Comparison of ENCODE assay signal across 7 mouse cellular contexts in genomic region chr13:53471926-53472613, GRCm38 (mm10). TPM values are rescaled to one million over a fixed set of nuclear protein-coding genes. Genes with fewer than 3 reads are reported as not detected.
DNase-seq lines count a peak whose midpoint lies in the region; ATAC-seq lines count a peak whose summit lies in the region.

No protein-coding gene starts in this region.

- no peaks in the 10 kb centered on the region for H3K9me3 ChIP-seq in lung, embryonic 16.5 days (ENCODE audit: control insufficient read depth, low read length)
- H3K9me3 ChIP-seq in forebrain, embryonic 14.5 days (replicated peaks; ENCODE audit: control insufficient read depth, low read length): no peaks in the 10 kb centered on the region
- H3K9me3 ChIP-seq in limb, embryonic 11.5 days (ENCODE audit: control insufficient read depth, low read length): no peaks in the 10 kb centered on the region
- no peaks in the 10 kb centered on the region for H3K9me3 ChIP-seq in stomach, embryonic 14.5 days (ENCODE audit: control insufficient read depth, low read depth, low read length)

- H3K36me3 ChIP-seq in lung, embryonic 16.5 days (ENCODE audit: control insufficient read depth, insufficient read depth, low read length): no peaks in the 10 kb centered on the region
- H3K36me3 ChIP-seq in forebrain, embryonic 14.5 days (ENCODE audit: control insufficient read depth, insufficient read depth, low read length): no peaks in the 10 kb centered on the region
- H3K36me3 ChIP-seq in limb, embryonic 11.5 days (ENCODE audit: control insufficient read depth, insufficient read depth, low read length): no peaks in the 10 kb centered on the region
- no peaks in the 10 kb centered on the region for H3K36me3 ChIP-seq in stomach, embryonic 14.5 days (ENCODE audit: control insufficient read depth, insufficient read depth, low read length)

- WGBS in lung, embryonic 16.5 days: 1% methylated on average over 49 of the region's 50 CpGs
- 1% methylated on average over 50 of the region's 50 CpGs for WGBS in forebrain, embryonic 14.5 days
- WGBS in limb, embryonic 11.5 days: 1% methylated on average over 50 of the region's 50 CpGs
- under 1% methylated on average over 50 of the region's 50 CpGs for WGBS in stomach, embryonic 14.5 days

- peak overlapping the region; percentile 58 for H3K4me3 ChIP-seq in lung, embryonic 16.5 days (ENCODE audit: low read length)
- H3K4me3 ChIP-seq in forebrain, embryonic 14.5 days (ENCODE audit: low read depth, low read length): peak overlapping the region; percentile 37
- peak overlapping the region; percentile 70 for H3K4me3 ChIP-seq in limb, embryonic 11.5 days (ENCODE audit: low read depth, low read length)
- peak overlapping the region; percentile 51 for H3K4me3 ChIP-seq in stomach, embryonic 14.5 days (ENCODE audit: low read depth, low read length)

- ATAC-seq in lung, embryonic 16.5 days (ENCODE audit: low read depth): peak; percentile 44
- ATAC-seq in forebrain, embryonic 14.5 days: no peak; the same call in 1 of the 2 replicates
- ATAC-seq in limb, embryonic 11.5 days (ENCODE audit: insufficient number of reproducible peaks, low FRiP score, low TSS enrichment, low read depth): 0 out of 2 replicates have a peak, but pooled peaks have one; percentile 13
- ATAC-seq in stomach, embryonic 14.5 days (ENCODE audit: insufficient number of reproducible peaks, insufficient read depth, low FRiP score, low read depth): no peak; the same call in 1 of the 2 replicates

- H3K9ac ChIP-seq in lung, embryonic 16.5 days (ENCODE audit: low read length): peak overlapping the region; percentile 66
- H3K9ac ChIP-seq in forebrain, embryonic 14.5 days (ENCODE audit: low read length): peak overlapping the region; percentile 41
- H3K9ac ChIP-seq in limb, embryonic 11.5 days (ENCODE audit: low read length): peak overlapping the region; percentile 81
- peak overlapping the region; percentile 12 for H3K9ac ChIP-seq in stomach, embryonic 14.5 days (replicated peaks; ENCODE audit: low read depth, low read length)

- H3K4me1 ChIP-seq in lung, embryonic 16.5 days (replicated peaks; ENCODE audit: control insufficient read depth, insufficient read depth, low read length): peaks cover 15% of the 10 kb centered on the region; the same call in 1 of the 2 replicates
- H3K4me1 ChIP-seq in forebrain, embryonic 14.5 days (ENCODE audit: control insufficient read depth, insufficient read depth, low read length): peaks cover 13% of the 10 kb centered on the region
- H3K4me1 ChIP-seq in limb, embryonic 11.5 days (ENCODE audit: control insufficient read depth, insufficient read depth, low read length): peaks cover 7% of the 10 kb centered on the region; the same call in 1 of the 2 replicates
- H3K4me1 ChIP-seq in stomach, embryonic 14.5 days (ENCODE audit: control insufficient read depth, insufficient read depth, low read length): peaks cover 6% of the 10 kb centered on the region; the same call in 1 of the 2 replicates

- no peak overlapping the region for H3K27ac ChIP-seq in lung, embryonic 16.5 days (ENCODE audit: low read length)
- no peak overlapping the region for H3K27ac ChIP-seq in forebrain, embryonic 14.5 days (ENCODE audit: low read depth, low read length)
- H3K27ac ChIP-seq in limb, embryonic 11.5 days (replicated peaks; ENCODE audit: low read depth, low read length): peak overlapping the region; percentile 72
- H3K27ac ChIP-seq in stomach, embryonic 14.5 days (ENCODE audit: low read length): no peak overlapping the region

- peak overlapping the region; percentile 92 for H3K4me2 ChIP-seq in lung, embryonic 16.5 days (ENCODE audit: low read depth, low read length)
- peak overlapping the region; percentile 69 for H3K4me2 ChIP-seq in forebrain, embryonic 14.5 days (ENCODE audit: low read length)
- peak overlapping the region; percentile 88 for H3K4me2 ChIP-seq in limb, embryonic 11.5 days (ENCODE audit: low read depth, severe bottlenecking)
- H3K4me2 ChIP-seq in stomach, embryonic 14.5 days (replicated peaks; ENCODE audit: low read depth, low read length): peak overlapping the region; percentile 58

- peaks cover 87% of the 10 kb centered on the region for H3K27me3 ChIP-seq in lung, embryonic 16.5 days (ENCODE audit: control insufficient read depth, insufficient read depth, low read depth, low read length)
- H3K27me3 ChIP-seq in forebrain, embryonic 14.5 days (replicated peaks; ENCODE audit: control insufficient read depth, insufficient read depth, low read length): peaks cover 95% of the 10 kb centered on the region
- H3K27me3 ChIP-seq in limb, embryonic 11.5 days (ENCODE audit: control insufficient read depth, insufficient read depth, low read length): peaks cover 29% of the 10 kb centered on the region
- peaks cover 69% of the 10 kb centered on the region for H3K27me3 ChIP-seq in stomach, embryonic 14.5 days (ENCODE audit: control insufficient read depth, insufficient read depth, low read length)

- no peak for DNase-seq in lung, postnatal 4 days
- no peak for DNase-seq in forebrain, embryonic 14.5 days (ENCODE audit: low spot score)
- no peak for DNase-seq in limb, embryonic 11.5 days (ENCODE audit: low spot score)
- DNase-seq in frontal cortex, postnatal 36 days (ENCODE audit: low spot score in 2 of 2): no peak
- DNase-seq in layer of hippocampus, adult 11-12 months (ENCODE audit: low spot score): no peak

RNA-seq across cellular contexts. Expression of gene Msx2, which starts 0.8 kb away (rescaled TPM):
- polyA plus RNA-seq in lung, embryonic 16.5 days (2015; fragmentation: Nextera tagmentation; extraction: Ambion mirVana): 0.33 and 0.50 TPM in 2 replicates
- 0.44 and 0.70 TPM in 2 replicates for polyA plus RNA-seq in forebrain, embryonic 14.5 days (2014; fragmentation: Nextera tagmentation; extraction: Ambion mirVana)
- 35.6 and 40.3 TPM in 2 replicates for polyA plus RNA-seq in limb, embryonic 11.5 days (2014; fragmentation: Nextera tagmentation; extraction: Ambion mirVana)
- 1.9 and 2.4 TPM in 2 replicates for polyA plus RNA-seq in stomach, embryonic 14.5 days (2014; fragmentation: Nextera tagmentation; extraction: Ambion mirVana)

Comparison
In these comparisons a context has a peak if more than half of its experiments do, and no peak if none do; other contexts are left out.
1. ATAC-seq: peak in lung, embryonic 16.5 days (single experiment) and limb, embryonic 11.5 days (single experiment); none in forebrain, embryonic 14.5 days (single experiment) and stomach, embryonic 14.5 days (single experiment).
2. H3K9ac ChIP-seq: peak in every context shown above with its lines; median percentile 81 in limb, embryonic 11.5 days; 66 in lung, embryonic 16.5 days; 41 in forebrain, embryonic 14.5 days; 12 in stomach, embryonic 14.5 days.
3. RNA of gene Msx2, which starts 0.8 kb away (polyA plus RNA-seq): 35.6 to 40.3 TPM in limb, embryonic 11.5 days; 1.9 to 2.4 TPM in stomach, embryonic 14.5 days, 0.33 to 0.50 TPM in lung, embryonic 16.5 days and 0.44 to 0.70 TPM in forebrain, embryonic 14.5 days; every median in the first group is over 10 times any median in the second.
4. Peak in every context shown above with its lines, with median percentiles within 50 percentile points of each other: H3K4me2 ChIP-seq and H3K4me3 ChIP-seq.